Mouse (Mus musculus) c-Kit-negative CD71-positive TER-119-positive erythroid progenitor cells, embryonic 14.5 days (primary cell): ENCODE measurements around the gene Prkag2.

ENCODE experiments used
- DNase-seq: peaks from one replicate; pipeline ENCODE4 v3.0.0-alpha.2; 2013; ENCODE audit warnings: low read depth, low spot score

Gene Prkag2

GRCm38 (mm10) chr5:24919155-24919554 is 181.3 kb downstream of the Prkag2 start:
- no peak for DNase-seq

GRCm38 (mm10) chr5:24916511-24916910 is 183.9 kb downstream of the Prkag2 start:
- DNase-seq, result no peak

- DNase-seq, result no peak
These were observed 185.3 kb downstream of the Prkag2 start for GRCm38 (mm10) chr5:24915119-24915518.

GRCm38 (mm10) chr5:24913656-24914055 is 186.8 kb downstream of the Prkag2 start:
- DNase-seq, result no peak

GRCm38 (mm10) chr5:24908820-24909716 is 191.4 kb downstream of the Prkag2 start:
- DNase-seq, result peak; percentile 19

GRCm38 (mm10) chr5:24908141-24908819 is 192.2 kb downstream of the Prkag2 start:
- DNase-seq, result no peak

- DNase-seq, result no peak
These were observed 192.7 kb downstream of the Prkag2 start for GRCm38 (mm10) chr5:24907737-24908136.

- DNase-seq, result no peak
These were observed 193.6 kb downstream of the Prkag2 start for GRCm38 (mm10) chr5:24906844-24907243.

GRCm38 (mm10) chr5:24904941-24905340 is 195.5 kb downstream of the Prkag2 start:
- no peak for DNase-seq

GRCm38 (mm10) chr5:24904423-24904822 is 196.0 kb downstream of the Prkag2 start:
- no peak for DNase-seq

- DNase-seq, result no peak
These were observed 196.4 kb downstream of the Prkag2 start for GRCm38 (mm10) chr5:24904001-24904400.

GRCm38 (mm10) chr5:24902835-24903234 is 197.6 kb downstream of the Prkag2 start:
- no peak for DNase-seq

- DNase-seq, result no peak
These were observed 204.8 kb downstream of the Prkag2 start for GRCm38 (mm10) chr5:24895606-24896005.

GRCm38 (mm10) chr5:24894814-24895213 is 205.6 kb downstream of the Prkag2 start:
- no peak for DNase-seq

GRCm38 (mm10) chr5:24892461-24892860 is 208.0 kb downstream of the Prkag2 start:
- no peak for DNase-seq

- DNase-seq, result no peak
These were observed 210.6 kb downstream of the Prkag2 start for GRCm38 (mm10) chr5:24889860-24890259.

GRCm38 (mm10) chr5:24888874-24889591 is 211.4 kb downstream of the Prkag2 start:
- DNase-seq, result no peak

- no peak for DNase-seq
These were observed 213.2 kb downstream of the Prkag2 start for GRCm38 (mm10) chr5:24887271-24887670.

- DNase-seq, result no peak
These were observed 221.7 kb downstream of the Prkag2 start for GRCm38 (mm10) chr5:24878713-24879112.

GRCm38 (mm10) chr5:24877836-24878624 is 222.4 kb downstream of the Prkag2 start:
- no peak for DNase-seq

GRCm38 (mm10) chr5:24876653-24877052 is 223.8 kb downstream of the Prkag2 start:
- DNase-seq, result no peak
